Mouse (Mus musculus): Measurements from ENCODE around the gene Rsad2.
"Not testable (repeated sequence)": the region's sequence is repeated elsewhere in the genome, so short reads cannot be mapped to it uniquely, and the experiment has no call there.

Rsad2 gene

GRCm38 (mm10) chr12:26446377-26447045 lies 9.7 kb downstream of the Rsad2 start:
- no peak for DNase-seq (ENCODE audit: low spot score in 2 of 2)

GRCm38 (mm10) chr12:26444511-26444910 lies 11.7 kb downstream of the Rsad2 start:
- no peak for DNase-seq (ENCODE audit: low spot score in 2 of 2)

- DNase-seq (ENCODE audit: low spot score in 2 of 2), result peak; percentile 70 to 81
These were observed 12.2 kb downstream of the Rsad2 start for GRCm38 (mm10) chr12:26444054-26444453.

- DNase-seq (ENCODE audit: low spot score in 2 of 2), result no peak
These were observed 16.9 kb downstream of the Rsad2 start for GRCm38 (mm10) chr12:26439366-26439765.

- no peak for DNase-seq (ENCODE audit: low spot score in 2 of 2)
These were observed 18.3 kb downstream of the Rsad2 start for GRCm38 (mm10) chr12:26437950-26438349.

- DNase-seq (ENCODE audit: low spot score in 2 of 2), result no peak
These were observed 19.9 kb downstream of the Rsad2 start for GRCm38 (mm10) chr12:26436334-26436733.

GRCm38 (mm10) chr12:26428771-26429170 lies 27.5 kb downstream of the Rsad2 start:
- not testable (repeated sequence) for DNase-seq (ENCODE audit: low spot score in 2 of 2)

- DNase-seq (ENCODE audit: low spot score in 2 of 2), result no peak
These were observed 31.4 kb downstream of the Rsad2 start for GRCm38 (mm10) chr12:26424841-26425240.

- DNase-seq (ENCODE audit: low spot score in 2 of 2), result no peak
These were observed 37.9 kb downstream of the Rsad2 start for GRCm38 (mm10) chr12:26418322-26418721.

GRCm38 (mm10) chr12:26416636-26417295 lies 39.5 kb downstream of the Rsad2 start:
- no peak for DNase-seq (ENCODE audit: low spot score in 2 of 2)

GRCm38 (mm10) chr12:26415104-26415771 lies 41.0 kb downstream of the Rsad2 start, which contains the start of gene Rnf144a:
Rnf144a (minus strand) TSS chr12:26415254.
- peak; percentile 91 to 93 for DNase-seq (ENCODE audit: low spot score in 2 of 2)

- no peak for DNase-seq (ENCODE audit: low spot score in 2 of 2)
These were observed 41.7 kb downstream of the Rsad2 start for GRCm38 (mm10) chr12:26414451-26415103.

- no peak for DNase-seq (ENCODE audit: low spot score in 2 of 2)
These were observed 42.3 kb downstream of the Rsad2 start for GRCm38 (mm10) chr12:26413961-26414411.

GRCm38 (mm10) chr12:26412802-26413201 lies 43.5 kb downstream of the Rsad2 start:
- no peak for DNase-seq (ENCODE audit: low spot score in 2 of 2)

- DNase-seq (ENCODE audit: low spot score in 2 of 2), result no peak
These were observed 44.3 kb downstream of the Rsad2 start for GRCm38 (mm10) chr12:26411841-26412450.

- no peak for DNase-seq (ENCODE audit: low spot score in 2 of 2)
These were observed 45.8 kb downstream of the Rsad2 start for GRCm38 (mm10) chr12:26410443-26410842.

GRCm38 (mm10) chr12:26408707-26409106 lies 47.5 kb downstream of the Rsad2 start:
- DNase-seq (ENCODE audit: low spot score in 2 of 2), result no peak

- no peak for DNase-seq (ENCODE audit: low spot score in 2 of 2)
These were observed 51.2 kb downstream of the Rsad2 start for GRCm38 (mm10) chr12:26404781-26405702.

GRCm38 (mm10) chr12:26403372-26404125 lies 52.7 kb downstream of the Rsad2 start:
- no peak for DNase-seq (ENCODE audit: low spot score in 2 of 2)
